In genomic region chr5:53241963-53242362, GRCm38 (mm10) we compare ENCODE assay signal across 17 mouse cellular contexts. TPM values are rescaled to one million over a fixed set of nuclear protein-coding genes. Genes with fewer than 3 reads are reported as not detected.
"Had no signal": no experiment of that assay in that cellular context is flagged by ENCODE, and none has a peak within 500 bp of the region (broad histone marks: within the 10 kb centered on the region; RNA-seq: fewer than 3 reads in every experiment).

No protein-coding gene starts in this region.

- H3K4me1 ChIP-seq: stomach, embryonic 15.5 days had no signal

- H3K4me3 ChIP-seq: limb, embryonic 13.5 days; midbrain, embryonic 12.5 days; neural tube, embryonic 13.5 days; stomach, embryonic 15.5 days had no signal

- H3K9ac ChIP-seq: limb, embryonic 13.5 days; liver, embryonic 14.5 days; midbrain, embryonic 12.5 days; neural tube, embryonic 13.5 days; stomach, embryonic 15.5 days had no signal

- H3K36me3 ChIP-seq: limb, embryonic 13.5 days; midbrain, embryonic 12.5 days; neural tube, embryonic 13.5 days; stomach, embryonic 15.5 days had no signal

- ATAC-seq: midbrain, embryonic 16.5 days had no signal

- H3K9me3 ChIP-seq: limb, embryonic 13.5 days; midbrain, embryonic 12.5 days; neural tube, embryonic 13.5 days; stomach, embryonic 15.5 days had no signal

- H3K27me3 ChIP-seq: limb, embryonic 13.5 days; neural tube, embryonic 13.5 days had no signal

- H3K4me2 ChIP-seq: limb, embryonic 13.5 days; midbrain, embryonic 12.5 days; neural tube, embryonic 13.5 days; stomach, embryonic 15.5 days had no signal

- H3K27ac ChIP-seq: kidney, postnatal 0 days; limb, embryonic 13.5 days; liver, embryonic 14.5 days; midbrain, embryonic 12.5 days; neural tube, embryonic 13.5 days; stomach, embryonic 15.5 days had no signal

- DNase-seq: kidney, adult 8-10 months; kidney, postnatal 36 days; layer of hippocampus, adult 9-11 months; layer of hippocampus, postnatal 36 days; left cerebral cortex, postnatal 4 days; lung, adult 18-20 months; lung, postnatal 10 days; retina, postnatal 1 day; right cerebral cortex, postnatal 4 days had no signal

RNA-seq across cellular contexts. Expression of gene Sel1l3, which starts 28.2 kb away (rescaled TPM):
- total RNA-seq: megakaryocyte-erythroid progenitor cell, adult 5-6 weeks had no signal
